Mouse (Mus musculus) hindbrain, postnatal 0 days (tissue): ENCODE data around the gene Olfr572. TPM values are rescaled to one million over a fixed set of nuclear protein-coding genes. Genes with fewer than 3 reads are reported as not detected.

ENCODE experiments used
- ATAC-seq: fragments of 200-750 bp; cut with Nextera tagmentation; 2 replicates; pipeline ENCODE4 v1.8.0; 2017; ENCODE audit warnings: mild to moderate bottlenecking, moderate TSS enrichment, moderate library complexity
- DNase-seq: peaks from one replicate; pipeline ENCODE4 v3.0.0-alpha.2; 2015; ENCODE audit warnings: low spot score
- H3K27ac ChIP-seq: fragments of 300-500 bp; sonication (generic); 2 replicates; pipeline ENCODE4 v1.5.1; 2014; ENCODE audit warnings: mild to moderate bottlenecking
- H3K27me3 ChIP-seq: fragments of 300-500 bp; sonication (generic); 2 replicates; pipeline ENCODE4 v1.6.1; 2014; ENCODE audit warnings: low read length, mixed read lengths; ENCODE audit not compliant: insufficient read depth
- H3K36me3 ChIP-seq: fragments of 300-500 bp; sonication (generic); 2 replicates; pipeline ENCODE4 v1.6.1; 2014; ENCODE audit warnings: low read length, mixed read lengths; ENCODE audit not compliant: insufficient read depth
- H3K4me1 ChIP-seq: fragments of 300-500 bp; sonication (generic); 2 replicates; pipeline ENCODE4 v1.6.1; 2014; ENCODE audit warnings: antibody characterized with exemption, low read length, mixed read lengths; ENCODE audit not compliant: insufficient read depth
- H3K4me2 ChIP-seq: fragments of 300-500 bp; sonication (generic); 2 replicates; pipeline ENCODE4 v1.6.1; 2014; ENCODE audit warnings: low read depth, mild to moderate bottlenecking, low read length, moderate library complexity, mixed read lengths
- H3K4me3 ChIP-seq: fragments of 300-500 bp; sonication (generic); 2 replicates; pipeline ENCODE4 v1.5.1; 2014; ENCODE audit warnings: low read length
- H3K9ac ChIP-seq: fragments of 300-500 bp; sonication (generic); replicated peaks from 2 replicates; pipeline ENCODE4 v1.6.1; 2014; ENCODE audit warnings: mild to moderate bottlenecking, low read length, moderate library complexity, mixed read lengths
- H3K9me3 ChIP-seq: fragments of 300-500 bp; sonication (generic); 2 replicates; pipeline ENCODE4 v1.6.1; 2016; ENCODE audit warnings: low read length, mixed read lengths
- CTCF ChIP-seq: IDR thresholded peaks from 2 replicates; pipeline ENCODE4 v1.5.1; 2016; ENCODE audit warnings: antibody characterized with exemption, control low read depth, low read depth
- WGBS: fragments of 180-500 bp; shearing (Covaris S2); extraction: QIAGEN DNeasy Blood & Tissue Kit; methylation state at CpG from one replicate; pipeline ENCODE4 v1.1.7; 2014; 5-methylcytosine and 5-hydroxymethylcytosine counted together
- polyA plus RNA-seq: library from polyadenylated mRNA; unstranded; fragments of >200 nt; fragmentation: Nextera tagmentation; extraction: Ambion mirVana; gene quantifications from 2 replicates; pipeline ENCODE4 v1.2.1, GENCODE M21; 2015
- total RNA-seq: library from RNA; depleted of rRNA; stranded (reverse); fragments of >200 nt; gene quantifications from 2 replicates; pipeline ENCODE4 v1.2.3, GENCODE M21; 2014; rRNA removed

Olfr572 gene
- total and polyA plus RNA-seq, 2 experiments from 2014 or later, result not detected

DNA sequence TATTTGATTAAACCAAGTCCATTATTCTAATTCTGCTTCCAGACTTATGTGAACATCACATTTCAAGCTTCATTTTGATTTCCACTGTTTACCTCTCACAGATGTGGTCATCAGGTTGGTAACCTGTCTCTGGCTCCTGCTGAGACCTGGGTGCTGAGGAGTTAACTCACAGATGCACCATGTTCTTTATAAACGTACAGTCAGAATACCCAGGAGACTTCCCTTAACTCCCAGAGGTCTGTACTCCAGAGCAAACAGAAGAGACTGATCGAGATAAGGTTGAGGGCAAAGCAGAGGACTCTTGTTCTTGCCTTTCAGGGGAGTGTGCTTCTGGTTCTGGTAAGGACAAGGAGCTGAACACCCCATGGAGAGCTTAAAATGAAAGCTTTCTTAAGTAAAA lies 38.2 kb downstream of the Olfr572 start, which contains the start of gene Olfr576:
Olfr576 (plus strand) TSS at position 301 of the 400 bp plus-strand sequence.
- Histone ChIP-seq H3K36me3 (no peaks in the 10 kb centered on the region), H3K9ac (no peak within 1 kb of the TSS), H3K4me1 (no peaks in the 10 kb centered on the region), H3K9me3 (no peaks in the 10 kb centered on the region), H3K4me3 (no peak within 1 kb of the TSS), H3K27ac (no peak within 1 kb of the TSS), H3K27me3 (no peaks in the 10 kb centered on the region), H3K4me2 (no peak within 1 kb of the TSS)
- no peak for ATAC-seq
- TF ChIP-seq CTCF, result no peak
- WGBS, result 54% methylated on average over 2 of the region's 2 CpGs
- DNase-seq, result no peak

DNA sequence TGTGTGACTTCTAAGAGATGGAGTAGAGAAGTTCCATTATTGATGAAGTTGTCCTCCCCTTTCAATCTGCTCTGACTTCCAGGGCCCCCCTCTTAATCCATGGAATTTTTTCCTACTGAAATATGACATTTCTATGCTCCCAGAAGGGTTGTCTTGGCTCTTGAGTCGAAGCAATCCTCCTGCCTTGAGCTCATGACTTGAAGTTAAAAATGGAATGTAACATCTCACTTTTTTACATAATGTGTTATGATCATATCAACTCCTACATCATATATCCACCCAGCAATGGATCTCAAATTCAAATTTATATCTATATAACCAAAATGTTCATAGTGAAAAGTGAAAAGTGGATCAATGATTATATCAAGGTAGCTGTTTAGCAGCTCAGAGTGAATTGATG lies 50.2 kb downstream of the Olfr572 start:
- no peaks in the 10 kb centered on the region for H3K27me3 ChIP-seq
- H3K4me1 ChIP-seq, result no peaks in the 10 kb centered on the region
- H3K9me3 ChIP-seq, result no peaks in the 10 kb centered on the region
- WGBS, result 33% methylated on average over 1 of the region's 1 CpGs
- DNase-seq, result no peak
- H3K4me2 ChIP-seq, result no peak overlapping the region
- ATAC-seq, result no peak
- no peak overlapping the region for H3K27ac ChIP-seq
- no peak for TF ChIP-seq CTCF
- H3K4me3 ChIP-seq, result no peak overlapping the region
- H3K36me3 ChIP-seq, result no peaks in the 10 kb centered on the region
- no peak overlapping the region for H3K9ac ChIP-seq

DNA sequence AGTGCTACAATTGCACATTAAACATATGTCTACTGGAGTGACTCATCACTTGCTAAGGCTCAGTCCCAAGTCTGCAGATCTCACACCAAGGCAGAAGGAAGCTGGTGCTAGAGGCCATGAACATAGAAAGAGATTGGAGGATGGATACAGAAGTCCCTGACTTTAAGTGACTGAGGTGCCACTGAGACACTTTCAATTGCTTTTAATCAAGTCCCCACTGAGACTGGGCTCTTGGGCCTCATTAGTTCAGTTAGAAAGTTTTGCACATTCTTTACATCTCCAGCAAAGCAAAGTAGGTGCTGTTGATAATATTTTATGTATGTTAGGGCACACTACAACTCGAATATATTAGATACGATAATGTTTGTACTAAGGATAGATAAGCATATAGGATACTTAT lies 51.6 kb downstream of the Olfr572 start, which contains the start of gene Olfr577:
Olfr577 (minus strand) TSS at position 101 of the 400 bp plus-strand sequence.
- H3K4me2 ChIP-seq, result no peak within 1 kb of the TSS
- ATAC-seq, result no peak
- H3K27me3 ChIP-seq, result no peaks in the 10 kb centered on the region
- no peak for DNase-seq
- 79% methylated on average over 2 of the region's 2 CpGs for WGBS
- no peaks in the 10 kb centered on the region for H3K9me3 ChIP-seq
- no peak for TF ChIP-seq CTCF
- no peaks in the 10 kb centered on the region for H3K36me3 ChIP-seq
- no peak within 1 kb of the TSS for H3K9ac ChIP-seq
- no peaks in the 10 kb centered on the region for H3K4me1 ChIP-seq
- no peak within 1 kb of the TSS for H3K4me3 ChIP-seq
- no peak within 1 kb of the TSS for H3K27ac ChIP-seq

Other genes starting within 250 kb of the Olfr572 start
- 2.2 TPM in 2 replicates for gene Trim68, start 237.1 kb upstream of the Olfr572 start, total RNA-seq
- 5.3 and 6.5 TPM in 2 replicates for gene Trim68, start 237.1 kb upstream of the Olfr572 start, polyA plus RNA-seq
- gene Olfr557, start 228.5 kb upstream of the Olfr572 start, total RNA-seq, result not detected in 2 replicates
- gene Olfr557, start 228.5 kb upstream of the Olfr572 start, polyA plus RNA-seq, result not detected in 2 replicates
- 0.11 TPM in 1 of 2 replicates, not detected in the other for gene Olfr558, start 222.2 kb upstream of the Olfr572 start, total RNA-seq
- 0.23 TPM in 1 of 2 replicates, not detected in the other for gene Olfr558, start 222.2 kb upstream of the Olfr572 start, polyA plus RNA-seq
- not detected in 2 replicates for gene Olfr33, start 205.3 kb upstream of the Olfr572 start, total RNA-seq
- gene Olfr33, start 205.3 kb upstream of the Olfr572 start, polyA plus RNA-seq, result not detected in 2 replicates
- gene Olfr559, start 196.9 kb upstream of the Olfr572 start, total RNA-seq, result not detected in 2 replicates
- not detected in 2 replicates for gene Olfr559, start 196.9 kb upstream of the Olfr572 start, polyA plus RNA-seq
- not detected in 2 replicates for gene Olfr560, start 165.0 kb upstream of the Olfr572 start, total RNA-seq
- not detected in 2 replicates for gene Olfr560, start 165.0 kb upstream of the Olfr572 start, polyA plus RNA-seq
- 0.78 TPM in 1 of 2 replicates, not detected in the other for gene Olfr78, start 164.9 kb upstream of the Olfr572 start, total RNA-seq
- gene Olfr78, start 164.9 kb upstream of the Olfr572 start, polyA plus RNA-seq, result 0.10 and 0.15 TPM in 2 replicates
- not detected in 2 replicates for gene Olfr561, start 153.2 kb upstream of the Olfr572 start, total RNA-seq
- gene Olfr561, start 153.2 kb upstream of the Olfr572 start, polyA plus RNA-seq, result not detected in 2 replicates
- not detected in 2 replicates for gene Olfr564, start 120.9 kb upstream of the Olfr572 start, total RNA-seq
- gene Olfr564, start 120.9 kb upstream of the Olfr572 start, polyA plus RNA-seq, result not detected in 2 replicates
- gene Olfr566, start 65.6 kb upstream of the Olfr572 start, total RNA-seq, result not detected in 2 replicates
- gene Olfr566, start 65.6 kb upstream of the Olfr572 start, polyA plus RNA-seq, result not detected in 2 replicates
- not detected in 2 replicates for gene Olfr568, start 47.3 kb upstream of the Olfr572 start, total RNA-seq
- not detected in 2 replicates for gene Olfr568, start 47.3 kb upstream of the Olfr572 start, polyA plus RNA-seq
- not detected in 2 replicates for gene Olfr569, start 33.5 kb upstream of the Olfr572 start, total RNA-seq
- not detected in 2 replicates for gene Olfr569, start 33.5 kb upstream of the Olfr572 start, polyA plus RNA-seq
- not detected in 2 replicates for gene Olfr570, start 29.8 kb upstream of the Olfr572 start, total RNA-seq
- not detected in 2 replicates for gene Olfr570, start 29.8 kb upstream of the Olfr572 start, polyA plus RNA-seq
- gene Olfr571, start 6.9 kb upstream of the Olfr572 start, total RNA-seq, result not detected in 2 replicates
- gene Olfr571, start 6.9 kb upstream of the Olfr572 start, polyA plus RNA-seq, result not detected in 2 replicates
- gene Olfr573-ps1, start 18.2 kb downstream of the Olfr572 start, total RNA-seq, result not detected in 2 replicates
- not detected in 2 replicates for gene Olfr573-ps1, start 18.2 kb downstream of the Olfr572 start, polyA plus RNA-seq
- gene Olfr574, start 24.1 kb downstream of the Olfr572 start, total RNA-seq, result not detected in 2 replicates
- not detected in 2 replicates for gene Olfr574, start 24.1 kb downstream of the Olfr572 start, polyA plus RNA-seq
- gene Olfr575, start 34.4 kb downstream of the Olfr572 start, total RNA-seq, result not detected in 2 replicates
- not detected in 2 replicates for gene Olfr575, start 34.4 kb downstream of the Olfr572 start, polyA plus RNA-seq
- not detected in 2 replicates for gene Olfr576, start 38.3 kb downstream of the Olfr572 start, total RNA-seq
- not detected in 2 replicates for gene Olfr576, start 38.3 kb downstream of the Olfr572 start, polyA plus RNA-seq
- not detected in 2 replicates for gene Olfr577, start 51.5 kb downstream of the Olfr572 start, total RNA-seq
- not detected in 2 replicates for gene Olfr577, start 51.5 kb downstream of the Olfr572 start, polyA plus RNA-seq
- gene Olfr578, start 64.9 kb downstream of the Olfr572 start, total RNA-seq, result not detected in 2 replicates
- not detected in 2 replicates for gene Olfr578, start 64.9 kb downstream of the Olfr572 start, polyA plus RNA-seq
- gene Olfr582, start 113.6 kb downstream of the Olfr572 start, total RNA-seq, result not detected in 2 replicates
- not detected in 2 replicates for gene Olfr582, start 113.6 kb downstream of the Olfr572 start, polyA plus RNA-seq
- not detected in 2 replicates for gene Olfr583, start 126.9 kb downstream of the Olfr572 start, total RNA-seq
- not detected in 2 replicates for gene Olfr583, start 126.9 kb downstream of the Olfr572 start, polyA plus RNA-seq
- gene Olfr584, start 157.5 kb downstream of the Olfr572 start, total RNA-seq, result not detected in 2 replicates
- gene Olfr584, start 157.5 kb downstream of the Olfr572 start, polyA plus RNA-seq, result not detected in 2 replicates
- not detected in 2 replicates for gene Olfr585, start 173.3 kb downstream of the Olfr572 start, total RNA-seq
- not detected in 2 replicates for gene Olfr585, start 173.3 kb downstream of the Olfr572 start, polyA plus RNA-seq
- not detected in 2 replicates for gene Olfr586, start 201.2 kb downstream of the Olfr572 start, total RNA-seq
- gene Olfr586, start 201.2 kb downstream of the Olfr572 start, polyA plus RNA-seq, result not detected in 2 replicates
- gene Olfr588-ps1, start 216.5 kb downstream of the Olfr572 start, total RNA-seq, result not detected in 2 replicates
- not detected in 2 replicates for gene Olfr588-ps1, start 216.5 kb downstream of the Olfr572 start, polyA plus RNA-seq
- not detected in 2 replicates for gene Olfr589, start 231.9 kb downstream of the Olfr572 start, total RNA-seq
- gene Olfr589, start 231.9 kb downstream of the Olfr572 start, polyA plus RNA-seq, result not detected in 2 replicates